Mouse (Mus musculus): ENCODE measurements around the gene Bmp5. TPM values are rescaled to one million over a fixed set of nuclear protein-coding genes. Genes with fewer than 3 reads are reported as not detected.

Gene Bmp5
- total and polyA plus RNA-seq, 2 experiments from 2014 or later, result 2.2 to 3.0 TPM

DNA sequence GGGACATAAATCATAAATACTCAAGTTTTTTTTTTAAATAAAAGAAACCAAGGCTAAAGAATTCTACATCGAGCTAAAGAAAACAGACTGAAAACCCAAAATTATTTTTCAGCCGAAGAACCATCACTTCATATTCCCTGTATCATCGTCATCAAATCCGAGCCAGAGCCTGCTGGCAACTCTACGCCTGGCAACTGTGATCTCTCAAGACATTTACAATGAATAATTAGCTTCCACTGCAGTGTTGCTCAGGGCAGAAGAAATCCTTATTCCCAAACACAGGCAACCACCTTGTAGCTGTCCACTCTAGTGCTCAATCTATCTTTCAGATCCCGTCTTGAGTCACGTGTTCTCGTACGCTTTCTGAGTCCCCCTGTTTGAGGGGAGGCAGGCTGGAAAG, 126.1 kb downstream of the Bmp5 start:
- Histone ChIP-seq H3K4me2 (ENCODE audit: low read depth) (no peak overlapping the region), H3K27ac (ENCODE audit: low read depth, low read length) (no peak overlapping the region), H3K9ac (no peak overlapping the region), H3K9me3 (ENCODE audit: low read length) (no peaks in the 10 kb centered on the region), H3K36me3 (ENCODE audit: insufficient read depth) (no peaks in the 10 kb centered on the region), H3K4me3 (ENCODE audit: low read depth, low read length) (no peak overlapping the region), H3K4me1 (ENCODE audit: insufficient read depth) (no peaks in the 10 kb centered on the region), H3K27me3 (ENCODE audit: insufficient read depth, low read length) (no peaks in the 10 kb centered on the region)
- WGBS, result 65% methylated on average over 9 of the region's 9 CpGs
- DNase-seq, result peak; percentile 14
- peak; percentile 45 for ATAC-seq
- TF ChIP-seq CTCF (IDR thresholded peaks at IDR 0.05; ENCODE audit: low read depth), result no peak

DNA sequence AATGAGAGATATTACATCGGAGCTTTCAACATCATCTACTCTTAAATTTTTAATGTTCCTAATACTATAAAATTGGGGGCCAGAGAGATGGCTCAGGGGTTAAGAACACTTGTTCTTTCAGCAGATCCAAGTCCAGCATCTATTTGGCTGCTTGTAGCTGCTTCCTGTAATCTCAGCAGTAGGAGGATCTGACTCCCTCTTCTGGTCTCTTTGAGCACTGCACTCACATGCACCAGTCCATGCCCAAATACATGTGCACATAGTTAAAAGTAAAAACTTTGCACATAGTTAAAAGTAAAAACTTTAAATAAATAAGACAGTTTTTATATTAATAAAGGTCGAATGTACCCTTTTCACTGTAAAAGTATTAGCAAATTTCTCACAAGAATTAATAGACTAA, 130.3 kb downstream of the Bmp5 start:
- peak; percentile 30; the same call in 1 of the 2 replicates for TF ChIP-seq CTCF (IDR thresholded peaks at IDR 0.05; ENCODE audit: low read depth)
- H3K9ac ChIP-seq, result no peak overlapping the region
- no peak overlapping the region for H3K4me2 ChIP-seq (ENCODE audit: low read depth)
- H3K9me3 ChIP-seq (ENCODE audit: low read length), result no peaks in the 10 kb centered on the region
- H3K4me3 ChIP-seq (ENCODE audit: low read depth, low read length), result no peak overlapping the region
- ATAC-seq, result no peak
- H3K36me3 ChIP-seq (ENCODE audit: insufficient read depth), result no peaks in the 10 kb centered on the region
- no peak overlapping the region for H3K27ac ChIP-seq (ENCODE audit: low read depth, low read length)
- no peaks in the 10 kb centered on the region for H3K4me1 ChIP-seq (ENCODE audit: insufficient read depth)
- no peak for DNase-seq
- WGBS, result 50% methylated on average over 2 of the region's 2 CpGs
- H3K27me3 ChIP-seq (ENCODE audit: insufficient read depth, low read length), result no peaks in the 10 kb centered on the region

DNA sequence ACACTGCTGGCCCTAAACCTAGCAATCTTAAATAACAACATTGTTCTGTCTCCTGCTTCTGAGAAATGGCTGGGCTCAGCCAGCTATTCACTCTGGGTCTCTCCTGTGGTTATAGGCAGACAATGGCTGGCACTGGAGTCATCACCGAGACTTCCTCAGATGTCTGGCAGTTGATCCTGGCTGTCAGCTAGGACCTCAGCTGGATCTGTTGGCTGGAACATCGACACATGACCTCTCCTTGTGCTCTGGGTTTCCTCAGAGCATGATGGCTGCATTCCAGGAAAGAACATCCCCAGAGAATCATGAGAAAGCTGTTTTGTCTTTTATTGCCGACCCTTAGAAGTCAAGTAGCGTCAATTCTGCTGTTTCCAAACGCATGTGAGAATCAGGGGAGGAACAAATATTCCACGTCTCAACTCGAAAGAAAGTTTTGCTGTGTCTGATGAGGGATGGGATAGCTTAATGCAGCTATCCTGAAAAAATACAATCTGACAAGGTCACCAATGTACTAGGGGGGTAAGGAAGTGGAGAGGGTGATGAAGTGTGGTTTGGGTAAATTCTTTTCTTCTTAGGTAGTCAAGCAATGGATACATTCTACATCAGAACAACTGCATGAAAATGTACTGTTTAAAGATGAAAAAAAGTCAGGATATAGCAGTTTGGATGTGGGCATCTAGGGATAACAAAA, 135.1 kb downstream of the Bmp5 start:
- Histone ChIP-seq H3K4me1 (ENCODE audit: insufficient read depth) (no peaks in the 10 kb centered on the region), H3K36me3 (ENCODE audit: insufficient read depth) (no peaks in the 10 kb centered on the region), H3K27ac (ENCODE audit: low read depth, low read length) (no peak overlapping the region), H3K4me2 (ENCODE audit: low read depth) (no peak overlapping the region), H3K9me3 (ENCODE audit: low read length) (no peaks in the 10 kb centered on the region), H3K27me3 (ENCODE audit: insufficient read depth, low read length) (no peaks in the 10 kb centered on the region), H3K4me3 (ENCODE audit: low read depth, low read length) (no peak overlapping the region), H3K9ac (no peak overlapping the region)
- no peak for TF ChIP-seq CTCF (IDR thresholded peaks at IDR 0.05; ENCODE audit: low read depth)
- WGBS, result 53% methylated on average over 7 of the region's 7 CpGs
- DNase-seq (peak; percentile 6), ATAC-seq (no peak)

DNA sequence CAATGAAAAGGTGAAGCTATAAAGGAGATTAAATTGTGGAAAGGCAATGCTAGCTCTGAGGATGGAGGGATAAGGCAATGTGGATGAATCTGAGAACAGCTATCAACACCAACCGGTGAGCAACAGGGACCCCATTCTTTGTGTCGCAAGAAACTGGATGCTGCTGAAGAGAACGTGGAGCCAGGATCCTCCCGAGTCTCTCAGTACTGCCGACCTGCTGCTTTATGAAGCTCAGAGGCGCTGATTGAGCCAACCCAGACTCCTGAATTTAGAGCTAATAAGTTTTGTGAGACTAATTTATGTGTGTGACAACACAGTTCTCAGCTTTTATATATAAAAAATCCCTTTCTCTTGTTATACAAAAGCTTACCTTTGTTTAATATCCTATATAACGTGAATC, 136.4 kb downstream of the Bmp5 start:
- Histone ChIP-seq H3K4me3 (ENCODE audit: low read depth, low read length) (no peak overlapping the region), H3K9me3 (ENCODE audit: low read length) (no peaks in the 10 kb centered on the region)

DNA sequence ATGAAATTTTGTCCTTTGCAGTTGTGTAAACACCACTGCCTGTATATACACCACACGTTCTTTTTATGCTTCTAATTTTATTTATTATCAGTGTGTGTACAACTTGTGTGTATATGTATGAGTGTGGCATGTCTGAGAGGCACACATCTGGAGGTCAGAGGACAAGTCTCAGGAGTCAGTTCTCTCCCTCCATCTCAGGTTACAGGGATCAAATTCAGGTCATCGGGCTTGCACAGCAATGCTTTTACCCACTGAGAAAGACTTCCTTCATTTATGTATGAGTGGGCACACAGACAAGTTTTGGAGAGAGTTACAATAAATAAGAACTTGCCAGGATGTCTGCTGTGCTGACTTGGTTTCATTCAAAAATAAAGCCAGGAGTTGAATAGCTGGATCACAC, 140.9 kb downstream of the Bmp5 start:
- Histone ChIP-seq H3K36me3 (ENCODE audit: insufficient read depth) (no peaks in the 10 kb centered on the region), H3K4me2 (ENCODE audit: low read depth) (no peak overlapping the region), H3K9ac (no peak overlapping the region), H3K27me3 (ENCODE audit: insufficient read depth, low read length) (no peaks in the 10 kb centered on the region), H3K4me3 (ENCODE audit: low read depth, low read length) (no peak overlapping the region), H3K9me3 (ENCODE audit: low read length) (no peaks in the 10 kb centered on the region), H3K27ac (ENCODE audit: low read depth, low read length) (no peak overlapping the region), H3K4me1 (ENCODE audit: insufficient read depth) (no peaks in the 10 kb centered on the region)
- ATAC-seq (no peak), DNase-seq (no peak)
- WGBS, result 50% methylated on average over 2 of the region's 2 CpGs
- no peak for TF ChIP-seq CTCF (IDR thresholded peaks at IDR 0.05; ENCODE audit: low read depth)

More for the DNA sequence above, 136.4 kb downstream of the Bmp5 start:
- no peak overlapping the region for H3K27ac ChIP-seq (ENCODE audit: low read depth, low read length)
- H3K27me3 ChIP-seq (ENCODE audit: insufficient read depth, low read length), result no peaks in the 10 kb centered on the region
- H3K4me2 ChIP-seq (ENCODE audit: low read depth), result no peak overlapping the region
- no peak for ATAC-seq
- 60% methylated on average over 7 of the region's 7 CpGs for WGBS
- no peak for DNase-seq
- H3K4me1 ChIP-seq (ENCODE audit: insufficient read depth), result no peaks in the 10 kb centered on the region
- no peak overlapping the region for H3K9ac ChIP-seq
- no peaks in the 10 kb centered on the region for H3K36me3 ChIP-seq (ENCODE audit: insufficient read depth)
- TF ChIP-seq CTCF (IDR thresholded peaks at IDR 0.05; ENCODE audit: low read depth), result no peak

DNA sequence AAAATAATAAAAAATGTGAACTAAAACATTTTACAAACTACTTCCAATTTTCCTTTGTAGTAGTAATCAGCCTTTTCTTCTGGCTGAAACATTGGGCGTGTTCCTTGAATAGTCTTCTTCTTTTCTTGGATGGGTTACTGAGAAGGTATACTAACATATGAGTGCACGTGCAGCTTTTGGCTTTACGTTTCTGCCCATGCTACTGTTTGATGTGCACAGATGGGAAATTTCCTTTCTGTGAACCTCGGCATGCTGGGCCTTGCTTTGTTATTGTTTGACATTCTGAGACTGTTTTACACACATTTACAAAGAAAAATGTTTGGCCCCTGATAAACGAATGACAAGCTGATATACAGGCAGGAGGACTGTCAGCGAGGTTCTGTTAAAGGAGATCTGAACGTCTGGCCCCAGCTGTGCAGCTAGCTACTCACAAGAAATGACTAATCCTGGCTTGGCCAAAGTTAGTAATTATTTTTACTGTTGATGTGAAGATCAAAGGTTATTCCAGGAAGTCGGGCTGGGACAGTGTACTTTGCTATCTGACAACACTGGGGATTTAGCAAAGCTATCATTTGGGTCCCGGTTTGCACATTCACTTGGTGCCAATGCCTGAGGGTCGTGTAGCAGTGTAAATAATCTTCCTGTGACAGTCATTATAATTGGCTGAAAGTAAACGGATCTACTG, 152.2 kb downstream of the Bmp5 start:
- H3K36me3 ChIP-seq (ENCODE audit: insufficient read depth), result no peaks in the 10 kb centered on the region
- H3K27me3 ChIP-seq (ENCODE audit: insufficient read depth, low read length), result no peaks in the 10 kb centered on the region
- WGBS, result 47% methylated on average over 11 of the region's 11 CpGs
- DNase-seq (no peak), ATAC-seq (no peak)
- no peak overlapping the region for H3K9ac ChIP-seq
- H3K9me3 ChIP-seq (ENCODE audit: low read length), result no peaks in the 10 kb centered on the region
- no peak overlapping the region for H3K4me3 ChIP-seq (ENCODE audit: low read depth, low read length)
- H3K27ac ChIP-seq (ENCODE audit: low read depth, low read length), result no peak overlapping the region
- no peaks in the 10 kb centered on the region for H3K4me1 ChIP-seq (ENCODE audit: insufficient read depth)
- TF ChIP-seq CTCF (IDR thresholded peaks at IDR 0.05; ENCODE audit: low read depth), result no peak
- H3K4me2 ChIP-seq (ENCODE audit: low read depth), result no peak overlapping the region

DNA sequence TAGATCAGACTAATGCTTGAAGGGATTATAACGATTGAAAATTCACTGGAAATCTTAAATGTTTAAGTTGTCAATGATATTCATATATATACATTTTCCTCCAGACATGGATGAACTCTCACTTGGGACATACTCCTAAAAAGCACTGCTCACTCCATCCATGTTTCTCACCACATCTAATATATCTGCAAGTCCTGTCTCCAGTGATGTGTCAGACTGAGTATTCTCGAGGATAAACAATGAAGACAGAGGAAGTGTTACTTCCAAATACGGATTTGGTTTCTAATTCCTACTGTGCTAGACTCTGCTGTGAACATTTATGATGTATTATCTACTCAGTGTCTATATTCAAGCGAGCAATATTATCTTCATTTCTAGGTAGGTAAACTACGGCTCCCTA, 152.9 kb downstream of the Bmp5 start:
- DNase-seq (no peak), ATAC-seq (no peak)
- 80% methylated on average over 5 of the region's 5 CpGs for WGBS
- Histone ChIP-seq H3K4me1 (ENCODE audit: insufficient read depth) (no peaks in the 10 kb centered on the region), H3K36me3 (ENCODE audit: insufficient read depth) (no peaks in the 10 kb centered on the region), H3K4me3 (ENCODE audit: low read depth, low read length) (no peak overlapping the region), H3K27me3 (ENCODE audit: insufficient read depth, low read length) (no peaks in the 10 kb centered on the region), H3K4me2 (ENCODE audit: low read depth) (no peak overlapping the region), H3K9ac (no peak overlapping the region), H3K27ac (ENCODE audit: low read depth, low read length) (no peak overlapping the region), H3K9me3 (ENCODE audit: low read length) (no peaks in the 10 kb centered on the region)
- no peak for TF ChIP-seq CTCF (IDR thresholded peaks at IDR 0.05; ENCODE audit: low read depth)

All from forebrain, postnatal 0 days (tissue).